Mouse (Mus musculus) hematopoietic stem cell, adult 5-6 weeks (primary cell): ENCODE results near the gene Sema5a. TPM values are rescaled to one million over a fixed set of nuclear protein-coding genes. Genes with fewer than 3 reads are reported as not detected.
A peak's percentile ranks its signal among the peaks of the same experiment; 100 is the strongest.

ENCODE experiments used
- ATAC-seq, 2 experiments: fragments of 125-278 bp in 1 of 2; replicated peaks in 1 of 2; 2 replicates each; pipeline ENCODE4 v1.8.0; 2016 to 2017; ENCODE audit warnings: inconsistent platforms in 2 of 2, mild to moderate bottlenecking in 2 of 2, moderate number of reproducible peaks in 2 of 2, low read depth in 1 of 2, moderate TSS enrichment in 1 of 2; ENCODE audit not compliant: low FRiP score in 2 of 2, poor library complexity in 2 of 2, severe bottlenecking in 2 of 2, insufficient read depth in 1 of 2, low TSS enrichment in 1 of 2
- total RNA-seq: library from RNA; stranded (forward); fragments of 172-1452, 232-1000 nt; gene quantifications from 2 replicates; pipeline ENCODE4 v1.2.3, GENCODE M21; 2017

Sema5a gene
- total RNA-seq, 1 experiment from 2014 or later = not detected

- peak; percentile 0 to 11; a peak in 1 of 4 replicates for ATAC-seq
These were observed 586 bp downstream of the Sema5a start for GRCm38 (mm10) chr15:32244956-32245836.

GRCm38 (mm10) chr15:32245837-32246670 is 1.4 kb downstream of the Sema5a start:
- ATAC-seq = peak; percentile 48 to 57

GRCm38 (mm10) chr15:32247281-32247680 is 2.7 kb downstream of the Sema5a start:
- no peak for ATAC-seq

- no peak for ATAC-seq
These were observed 10.2 kb downstream of the Sema5a start for GRCm38 (mm10) chr15:32254806-32255205.

GRCm38 (mm10) chr15:32257340-32257739 is 12.7 kb downstream of the Sema5a start:
- no peak for ATAC-seq

GRCm38 (mm10) chr15:32257886-32258319 is 13.3 kb downstream of the Sema5a start:
- no peak for ATAC-seq

- ATAC-seq = no peak
These were observed 14.9 kb downstream of the Sema5a start for GRCm38 (mm10) chr15:32259362-32260096.

- no peak for ATAC-seq
These were observed 16.3 kb downstream of the Sema5a start for GRCm38 (mm10) chr15:32260942-32261341.

- ATAC-seq = no peak
These were observed 19.0 kb downstream of the Sema5a start for GRCm38 (mm10) chr15:32263651-32264050.

GRCm38 (mm10) chr15:32264822-32265377 is 20.3 kb downstream of the Sema5a start:
- no peak for ATAC-seq

- ATAC-seq = no peak
These were observed 20.8 kb downstream of the Sema5a start for GRCm38 (mm10) chr15:32265378-32265934.

- ATAC-seq = no peak
These were observed 21.7 kb downstream of the Sema5a start for GRCm38 (mm10) chr15:32266122-32266820.

GRCm38 (mm10) chr15:32270106-32270505 is 25.5 kb downstream of the Sema5a start:
- no peak for ATAC-seq

GRCm38 (mm10) chr15:32273925-32274324 is 29.3 kb downstream of the Sema5a start:
- ATAC-seq = no peak

- no peak for ATAC-seq
These were observed 30.4 kb downstream of the Sema5a start for GRCm38 (mm10) chr15:32275020-32275419.

- ATAC-seq = no peak
These were observed 34.0 kb downstream of the Sema5a start for GRCm38 (mm10) chr15:32278600-32278999.
